Mouse (Mus musculus) heart, adult 9 months (tissue): ENCODE measurements at regions not wholly inside any gene's neighbourhood (a gene's known extent, or its start where the extent isn't known, plus 50 kb on each side); places are given as distances from the start of the nearest gene placed in this dataset.
A peak's percentile ranks its signal among the peaks of the same experiment; 100 is the strongest.
"Not testable (repeated sequence)": the region's sequence is repeated elsewhere in the genome, so short reads cannot be mapped to it uniquely, and the experiment has no call there.

Experiments
- DNase-seq, 2 experiments: peaks; one replicate each; pipeline ENCODE4 v3.0.0; 2022; ENCODE audit warnings: low spot score in 2 of 2

DNA sequence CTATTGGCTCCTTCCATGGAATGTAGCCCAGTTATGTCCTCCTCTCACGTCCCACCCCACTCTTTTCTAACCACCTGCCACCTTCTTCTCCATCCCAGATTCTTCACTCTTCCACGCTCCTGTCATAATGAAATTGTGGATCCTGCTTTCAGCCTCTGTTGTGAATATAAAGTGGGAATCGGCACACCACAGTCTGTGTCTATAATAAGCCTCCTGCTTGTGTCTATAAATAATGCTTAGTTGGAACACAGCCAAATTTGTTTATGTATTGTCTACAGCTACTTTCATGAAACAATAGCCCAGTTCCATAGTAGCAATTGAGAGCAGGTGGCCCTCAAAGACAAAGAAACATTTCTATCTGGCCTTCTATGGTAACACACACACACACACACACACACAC lies 137.5 kb upstream of the Rps6ka3 start:
- DNase-seq: no peak

DNA sequence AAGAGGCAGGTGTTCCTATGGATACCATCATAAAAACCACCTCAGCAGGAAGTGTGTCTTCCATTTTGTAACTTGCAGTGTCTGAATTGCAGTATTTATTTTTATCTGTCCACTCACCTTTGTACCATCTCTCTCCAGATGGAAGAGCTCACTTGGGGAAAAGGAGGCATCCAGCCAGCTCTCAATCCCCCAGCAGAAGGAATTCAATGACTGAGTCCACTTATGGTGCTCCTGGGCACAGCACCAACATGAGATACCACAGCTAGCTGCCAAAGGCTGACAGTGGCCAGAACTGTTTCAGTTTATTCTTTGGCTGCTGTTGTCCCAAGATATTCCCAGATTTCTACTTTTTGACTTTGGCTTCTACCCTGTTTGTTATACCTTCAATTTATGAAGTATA lies 136.6 kb upstream of the Rps6ka3 start:
- DNase-seq: peak; percentile 9 to 21

DNA sequence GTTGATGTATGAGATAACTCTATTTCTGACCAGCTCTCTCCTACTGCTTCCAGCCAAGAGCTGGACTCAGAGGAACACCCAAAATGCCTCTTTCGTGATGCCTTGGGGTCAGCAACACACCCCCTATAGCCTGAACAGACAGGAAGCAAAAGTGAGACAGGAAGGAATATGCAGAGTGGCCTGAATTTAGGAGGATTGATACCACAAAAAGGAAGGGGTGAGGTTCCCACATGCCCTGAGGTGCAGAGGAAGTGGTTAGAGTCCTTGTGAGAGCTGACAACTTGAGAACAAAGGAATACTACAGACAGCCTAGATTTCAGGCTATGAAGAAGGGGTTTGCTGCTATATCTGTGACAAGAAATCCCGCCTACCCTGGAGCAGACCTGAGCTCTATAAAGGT lies 129.6 kb upstream of the Rps6ka3 start:
- no peak for DNase-seq

DNA sequence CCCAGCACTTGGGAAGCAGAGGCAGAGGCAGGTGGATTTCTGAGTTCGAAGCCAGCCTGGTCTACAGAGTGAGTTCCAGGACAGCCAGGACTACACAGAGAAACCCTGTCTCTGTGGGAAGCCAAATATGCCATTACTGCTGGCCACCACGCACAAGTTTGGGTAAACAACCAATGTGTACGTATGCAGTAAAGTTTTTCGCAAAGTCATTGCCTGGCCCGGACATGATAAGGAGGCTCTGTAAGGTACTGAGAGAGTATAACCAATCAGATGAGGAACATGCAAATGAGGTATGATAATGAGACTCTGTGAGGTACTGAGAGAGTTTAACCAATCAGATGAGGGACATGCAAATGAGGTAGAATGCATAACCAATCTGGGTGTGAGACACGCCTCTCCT lies 99.5 kb upstream of the Rps6ka3 start:
- not testable (repeated sequence) for DNase-seq

DNA sequence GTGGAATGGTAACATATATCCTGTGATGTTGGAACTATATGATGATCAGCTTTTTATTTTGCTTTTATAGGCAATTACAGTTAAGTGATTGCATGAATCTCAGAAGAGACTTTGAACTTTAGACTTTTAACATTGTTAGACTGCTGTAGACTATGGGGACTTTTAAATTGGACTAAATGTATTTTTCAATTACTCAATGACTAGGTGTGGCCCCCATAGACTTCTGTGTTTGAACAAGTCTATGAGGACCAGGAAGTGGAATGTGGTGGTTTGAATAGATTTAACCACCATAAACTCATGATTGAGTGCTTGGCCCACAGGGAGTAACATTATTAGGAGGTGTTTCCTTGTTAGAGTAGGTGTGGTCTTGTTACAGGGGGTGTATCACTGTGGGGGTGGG lies 93.9 kb upstream of the Rps6ka3 start:
- no peak for DNase-seq

DNA sequence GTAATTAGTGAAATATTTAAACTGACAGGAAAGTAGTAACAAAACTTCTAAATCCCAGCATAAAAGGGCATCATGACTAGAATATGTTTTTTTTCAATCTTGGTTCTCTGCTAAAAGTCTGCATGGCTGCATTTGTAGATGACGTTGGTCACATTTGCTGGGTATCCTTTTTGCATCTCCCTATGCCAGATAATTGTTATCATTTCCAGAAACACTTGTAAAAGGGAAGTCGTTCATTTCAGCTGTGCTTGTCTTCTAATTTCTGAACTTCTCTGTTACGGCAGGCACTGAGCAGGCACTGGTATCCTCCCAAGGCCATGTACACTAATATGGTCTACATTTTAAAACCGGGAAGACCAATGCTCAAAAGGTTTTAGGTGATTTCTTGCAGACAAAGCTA lies 69.6 kb upstream of the Rps6ka3 start:
- no peak for DNase-seq

DNA sequence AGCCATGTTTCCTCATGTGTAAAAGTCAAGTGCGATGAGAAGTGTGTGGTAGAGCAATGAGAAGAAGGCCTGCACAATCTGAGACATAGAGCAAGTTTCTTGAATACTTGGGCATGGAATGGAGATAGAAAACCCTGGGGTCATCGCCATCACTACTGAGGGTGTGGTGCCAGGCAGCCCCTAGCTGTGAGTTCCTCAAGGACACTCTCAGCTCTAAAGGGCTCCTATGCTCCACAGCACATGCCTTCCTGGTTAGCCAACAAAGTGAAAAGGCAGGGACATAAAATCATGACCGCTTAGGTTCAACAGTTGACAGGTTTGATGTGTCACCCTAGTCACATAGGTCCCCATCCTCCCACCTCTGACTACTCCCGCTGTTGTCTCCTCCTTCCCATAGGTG lies 66.8 kb upstream of the Rps6ka3 start:
- no peak for DNase-seq

DNA sequence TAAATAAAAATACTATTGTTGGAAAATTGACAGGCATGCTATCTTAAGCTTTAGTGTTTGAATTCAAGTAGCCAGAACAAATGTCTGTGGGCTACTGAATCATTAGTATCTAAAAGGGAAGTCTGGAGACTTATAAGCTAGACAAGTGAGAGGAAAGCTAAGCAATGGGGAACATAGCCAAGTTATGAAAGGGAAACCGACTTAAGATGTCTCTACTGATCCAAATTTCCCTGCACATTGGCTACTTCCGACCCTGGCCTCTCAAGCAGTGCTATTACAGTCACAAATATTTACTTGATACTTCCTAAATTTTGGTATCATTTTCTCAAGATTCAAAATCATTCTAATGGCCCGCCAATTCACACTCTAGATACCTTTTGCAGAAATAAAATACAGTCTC lies 65.4 kb upstream of the Rps6ka3 start:
- no peak for DNase-seq

DNA sequence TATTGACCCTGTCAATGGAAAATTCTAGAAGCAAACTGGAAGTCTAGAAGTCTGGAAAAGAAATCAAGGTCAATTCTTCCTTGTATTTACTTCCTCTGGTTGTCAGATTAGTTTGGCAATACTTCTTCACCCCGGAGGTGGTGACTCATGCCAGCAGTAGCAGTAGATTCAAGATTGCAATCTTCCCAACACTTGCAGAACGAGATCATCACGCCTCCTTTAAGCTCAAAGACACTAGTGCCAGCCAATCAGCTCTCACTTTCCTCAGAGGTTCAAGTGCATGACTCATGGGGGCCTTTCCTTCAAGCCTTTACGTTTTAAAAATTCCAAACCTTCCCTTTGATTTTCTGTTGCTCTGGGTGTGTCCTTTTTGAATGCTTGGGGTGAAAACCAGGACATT lies 64.9 kb upstream of the Rps6ka3 start:
- DNase-seq: no peak

DNA sequence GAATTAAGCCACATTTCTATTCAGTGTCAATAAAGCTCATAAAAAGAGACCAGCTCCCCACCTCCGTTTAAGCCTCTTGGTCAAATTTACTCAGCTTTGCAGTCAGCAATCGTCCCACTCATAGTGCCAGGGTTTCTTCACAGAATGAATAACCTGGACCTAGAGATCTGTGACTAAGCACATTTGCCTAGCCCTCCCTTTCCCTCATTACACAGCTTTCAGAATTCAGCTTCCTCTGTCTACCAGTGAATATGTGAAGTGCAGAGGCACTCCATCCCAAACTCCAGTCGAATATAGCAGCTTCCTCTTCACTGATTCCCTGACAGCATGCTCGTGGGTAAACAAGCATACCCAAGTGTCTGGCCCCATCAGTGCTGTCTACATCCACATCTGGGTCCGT lies 54.3 kb upstream of the Rps6ka3 start:
- DNase-seq: no peak

DNA sequence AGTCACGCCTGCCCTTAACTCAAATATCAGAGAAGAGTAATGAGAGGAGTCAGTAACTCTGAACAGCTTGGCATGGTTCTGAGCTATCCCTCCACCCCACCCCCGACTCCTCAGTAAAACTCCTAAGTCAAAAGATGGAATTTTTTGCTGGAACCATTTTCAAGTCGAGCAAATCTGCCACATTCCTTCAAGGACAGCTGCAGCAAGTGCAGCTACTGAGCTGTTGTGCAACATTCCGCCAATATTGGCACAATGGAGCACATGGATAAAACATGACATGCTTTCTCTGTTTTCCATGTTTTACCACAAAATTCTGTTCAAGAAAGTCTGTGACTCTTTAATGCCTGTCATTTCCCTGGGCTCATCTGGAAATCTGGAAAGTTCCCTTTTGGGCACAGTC lies 53.1 kb upstream of the Rps6ka3 start:
- DNase-seq: peak; percentile 8 to 18

DNA sequence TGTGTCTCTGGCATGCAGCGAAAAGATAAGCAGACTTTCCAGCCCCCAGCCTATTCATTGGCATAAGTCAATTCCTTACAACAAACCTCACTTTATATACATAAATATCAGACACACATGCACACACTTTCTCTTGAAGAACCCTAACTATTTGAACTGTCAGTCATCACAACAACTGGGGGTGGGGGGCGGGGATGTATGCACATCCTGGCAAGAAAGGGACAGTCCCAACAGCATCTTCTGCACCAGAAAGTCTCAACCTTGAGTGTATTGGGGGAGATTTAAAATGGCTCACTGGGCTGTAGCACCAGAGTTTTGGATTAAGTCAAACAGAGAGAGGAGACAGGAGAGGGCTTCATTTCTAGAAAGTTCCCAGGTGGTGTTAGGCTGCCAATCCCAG lies 50.4 kb upstream of the Rps6ka3 start:
- no peak for DNase-seq
